Mouse (Mus musculus) liver, postnatal 0 days (tissue): Measurements from ENCODE around the gene Gm20431.

ENCODE experiments used
- CTCF ChIP-seq: sonication (generic); IDR thresholded peaks from 2 replicates; pipeline ENCODE4 v1.5.1; 2016; ENCODE audit warnings: antibody characterized with exemption, low read depth
- EP300 ChIP-seq: IDR thresholded peaks from 2 replicates; pipeline ENCODE4 v1.6.1; 2016; ENCODE audit warnings: antibody characterized with exemption, low read depth, mild to moderate bottlenecking

- no peak for TF ChIP-seq CTCF
- no peak for TF ChIP-seq EP300
Observed at GRCm38 (mm10) chr2:167685865-167686264, 24.6 kb upstream of the Gm20431 start.
